Mouse (Mus musculus) testis, adult 2 months (tissue): ENCODE measurements at regions not wholly inside any gene's neighbourhood (a gene's known extent, or its start where the extent isn't known, plus 50 kb on each side); places are given as distances from the start of the nearest gene placed in this dataset.
"Not testable (repeated sequence)": the region's sequence is repeated elsewhere in the genome, so short reads cannot be mapped to it uniquely, and the experiment has no call there.

ENCODE experiments used
- CTCF ChIP-seq: fragments of 200-500 bp; IDR thresholded peaks from 2 replicates; pipeline ENCODE4 v1.5.1; 2012; ENCODE audit warnings: low read depth, mild to moderate bottlenecking, inconsistent platforms, low read length, moderate library complexity; ENCODE audit not compliant: control insufficient read depth, insufficient read depth, insufficient replicate concordance
- POLR2A ChIP-seq: fragments of 200-500 bp; IDR thresholded peaks from 2 replicates; pipeline ENCODE4 v1.6.1; 2012; ENCODE audit warnings: low read depth, mild to moderate bottlenecking, inconsistent platforms, low read length, moderate library complexity; ENCODE audit not compliant: control insufficient read depth

GRCm38 (mm10) chr5:4361547-4361946 is 169.4 kb downstream of the Mterf1b start:
- TF ChIP-seq CTCF, POLR2A: not testable (repeated sequence)
